Mouse (Mus musculus): ENCODE results near the gene Cbfb.
A peak's percentile ranks its signal among the peaks of the same experiment; 100 is the strongest.

Gene Cbfb

DNA sequence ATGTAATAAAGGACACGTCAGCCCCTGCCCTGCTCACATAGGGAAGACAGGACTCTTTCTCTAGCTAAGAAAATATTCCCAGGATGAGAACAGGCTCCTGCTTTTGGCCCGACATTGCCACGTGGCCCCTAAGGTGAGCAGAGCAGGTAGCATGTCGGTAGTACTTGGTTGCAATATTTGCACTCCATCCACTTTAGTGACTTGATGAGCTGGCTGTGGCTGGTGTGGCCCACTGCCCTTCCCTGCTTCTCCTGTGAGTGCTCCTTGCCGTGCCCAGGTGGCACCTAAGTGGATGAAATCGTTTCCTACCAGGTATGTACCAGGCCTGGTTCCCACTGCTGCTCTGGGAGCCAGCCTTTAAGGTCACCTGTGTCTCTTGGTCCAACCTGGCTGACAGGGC lies 81.5 kb downstream of the Cbfb start:
- DNase-seq (ENCODE audit: low spot score), result no peak

DNA sequence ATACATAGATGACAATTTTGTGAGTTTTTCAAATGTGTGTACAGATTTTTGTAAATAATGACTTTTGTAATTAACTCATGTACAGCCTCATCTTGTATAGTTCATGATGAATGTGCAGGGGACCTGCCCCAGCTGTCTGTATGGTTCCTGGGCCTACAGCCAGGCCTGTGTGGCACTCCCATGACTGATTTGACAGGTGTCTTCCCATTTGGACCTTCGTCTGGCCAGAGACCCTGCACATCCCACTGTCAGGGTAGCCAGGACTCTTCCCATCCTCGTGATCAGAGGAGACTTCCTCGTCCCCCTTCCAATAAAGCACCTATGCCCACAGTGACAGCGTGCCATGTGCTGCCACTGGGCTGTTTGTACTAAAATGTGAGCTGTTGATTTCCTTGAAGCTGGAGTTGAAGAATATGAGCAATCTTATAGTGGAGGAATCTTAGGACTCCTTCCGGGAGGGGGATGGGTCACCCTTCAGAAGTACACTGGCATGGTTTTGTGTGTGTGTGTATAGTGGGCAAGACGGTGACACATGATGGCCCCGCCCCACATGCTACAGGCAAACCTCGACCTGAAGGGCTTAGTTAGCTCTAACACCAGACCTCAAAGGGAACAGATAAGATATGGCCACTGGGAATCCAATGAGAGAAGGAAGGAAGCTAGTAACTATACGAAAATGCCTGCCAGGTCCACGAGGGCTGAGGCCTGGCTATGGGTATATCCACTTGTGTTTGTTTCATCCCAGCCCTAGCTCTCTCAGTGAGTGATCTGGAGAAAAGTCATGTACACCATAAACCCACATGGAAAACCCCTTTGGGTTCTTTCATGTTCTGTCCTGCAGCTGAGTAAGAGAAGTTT lies 82.4 kb downstream of the Cbfb start:
- DNase-seq (ENCODE audit: low spot score), result no peak

DNA sequence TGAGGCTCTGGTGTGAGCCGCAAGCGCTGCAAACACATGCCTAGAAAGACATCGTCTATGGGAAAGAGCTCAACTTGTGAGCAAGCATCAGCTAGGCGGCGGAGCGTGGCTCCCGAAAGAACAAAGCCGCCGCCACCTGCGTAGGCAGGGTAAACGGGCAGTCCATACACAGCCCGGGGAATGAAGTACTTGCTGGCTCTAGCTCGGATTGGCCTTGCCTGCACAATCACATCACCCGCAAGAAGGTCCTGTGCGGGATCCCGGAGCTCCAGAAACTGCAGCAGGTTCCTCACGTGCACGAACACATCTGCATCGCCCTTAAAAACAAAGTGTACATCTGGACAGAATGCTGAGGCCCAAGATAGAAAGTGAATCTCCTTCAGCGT lies 83.3 kb downstream of the Cbfb start:
- DNase-seq (ENCODE audit: low spot score), result no peak

GRCm38 (mm10) chr8:105254152-105254965 lies 83.9 kb downstream of the Cbfb start:
- DNase-seq (ENCODE audit: low spot score), result peak; percentile 82

DNA sequence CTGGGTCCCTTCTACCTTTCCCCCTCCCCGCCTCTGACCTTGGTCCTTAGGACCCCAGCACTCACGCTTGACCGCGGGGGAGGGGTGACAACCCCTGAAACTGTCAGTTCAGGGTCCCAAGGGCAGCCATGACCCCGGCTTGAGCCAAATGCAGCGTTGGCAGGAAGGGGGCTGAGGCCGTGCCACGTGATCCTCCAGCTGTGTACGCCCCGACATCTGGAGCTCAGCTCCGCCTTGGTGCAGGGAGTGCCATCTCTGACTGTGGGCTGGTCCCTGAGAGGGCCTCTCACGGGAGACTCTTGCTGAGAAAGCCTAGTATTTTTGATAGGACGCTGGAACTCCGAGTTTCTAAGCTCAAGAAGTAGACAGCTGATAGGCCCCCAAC lies 84.5 kb downstream of the Cbfb start, which contains the start of gene B3gnt9:
B3gnt9 (minus strand) TSS at position 188 of the 385 bp plus-strand sequence.
- no peak for DNase-seq (ENCODE audit: low spot score)

DNA sequence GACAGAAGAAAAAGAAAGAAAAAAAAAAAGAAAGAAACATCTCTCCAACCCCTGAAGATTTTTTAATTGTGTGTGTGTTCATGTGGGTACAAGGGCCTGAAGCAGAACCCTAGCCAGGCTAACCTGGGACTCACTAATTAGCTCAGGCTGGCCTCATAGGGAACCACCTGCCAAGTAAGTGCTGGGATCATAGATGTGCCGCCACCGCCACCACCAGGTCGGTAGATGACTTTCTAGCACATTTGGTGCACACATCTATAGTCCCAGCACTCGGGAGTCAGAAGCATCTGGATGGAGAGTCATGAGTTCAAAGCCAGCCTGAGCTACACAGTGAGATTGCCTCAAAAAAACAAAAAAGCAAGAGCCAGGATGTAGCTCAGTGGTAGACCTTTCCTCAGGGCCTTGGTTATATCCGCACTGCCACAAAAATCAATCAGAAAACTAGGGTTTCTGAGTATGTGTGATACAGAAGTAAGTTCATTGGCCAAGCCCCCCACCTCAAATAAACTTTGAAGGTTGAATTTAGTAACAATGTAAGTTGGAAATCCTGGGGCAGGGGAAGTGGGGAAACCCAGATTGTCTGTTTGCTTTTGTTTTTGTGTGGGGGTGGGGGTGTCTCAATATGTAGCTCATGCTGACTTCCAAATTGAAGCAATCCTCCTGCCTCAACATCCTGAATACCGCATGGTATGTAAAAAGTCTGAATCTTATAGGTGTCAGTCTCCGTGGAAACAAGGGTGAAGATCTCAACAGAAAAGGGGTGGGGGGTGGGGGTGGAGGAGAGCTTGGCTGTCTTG lies 87.0 kb downstream of the Cbfb start:
- no peak for DNase-seq (ENCODE audit: low spot score)

DNA sequence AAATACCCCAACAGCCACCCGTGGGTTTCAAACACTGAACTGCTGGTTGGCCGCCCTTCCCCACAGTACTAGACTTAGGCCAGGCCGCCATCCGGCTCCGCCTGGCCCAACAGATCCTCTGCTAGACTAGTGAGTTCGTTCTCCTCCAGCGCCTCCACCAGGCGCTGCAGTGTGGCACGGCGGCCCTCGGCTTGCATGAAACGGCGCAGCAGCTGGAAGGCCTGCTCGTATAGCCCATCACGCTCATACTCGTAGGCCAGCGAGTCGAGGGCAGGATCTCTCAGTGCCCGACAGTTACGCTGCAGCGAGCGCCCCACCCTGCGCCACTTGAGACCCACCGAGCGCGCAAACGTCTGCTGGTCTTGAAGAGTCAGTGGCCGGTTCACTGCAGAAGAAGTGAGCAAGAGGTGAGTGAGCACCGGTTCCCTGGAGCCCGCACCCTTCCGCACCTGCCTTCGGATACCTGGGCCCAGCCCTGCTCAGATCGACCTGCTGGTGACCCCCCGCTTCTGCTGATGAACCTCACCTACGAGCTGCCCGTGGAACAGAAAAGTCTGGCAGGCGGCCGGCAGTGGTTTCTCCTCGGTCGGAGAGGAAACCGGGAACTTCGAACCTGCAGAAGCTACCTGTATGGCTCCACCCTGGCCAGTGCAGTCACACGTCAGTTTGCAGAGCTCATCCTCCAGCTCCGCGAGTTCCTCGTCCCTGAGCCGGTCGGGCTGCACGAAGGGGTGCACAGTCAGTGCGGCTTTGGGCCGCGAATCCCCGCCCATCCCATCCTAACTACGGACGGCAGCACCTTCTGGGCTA lies 88.6 kb downstream of the Cbfb start:
- no peak for DNase-seq (ENCODE audit: low spot score)

- peak; percentile 65 for DNase-seq (ENCODE audit: low spot score)
Observed at GRCm38 (mm10) chr8:105259721-105260320, 89.3 kb downstream of the Cbfb start.

- DNase-seq (ENCODE audit: low spot score), result no peak
Observed at GRCm38 (mm10) chr8:105260371-105261099, 90.1 kb downstream of the Cbfb start.

DNA sequence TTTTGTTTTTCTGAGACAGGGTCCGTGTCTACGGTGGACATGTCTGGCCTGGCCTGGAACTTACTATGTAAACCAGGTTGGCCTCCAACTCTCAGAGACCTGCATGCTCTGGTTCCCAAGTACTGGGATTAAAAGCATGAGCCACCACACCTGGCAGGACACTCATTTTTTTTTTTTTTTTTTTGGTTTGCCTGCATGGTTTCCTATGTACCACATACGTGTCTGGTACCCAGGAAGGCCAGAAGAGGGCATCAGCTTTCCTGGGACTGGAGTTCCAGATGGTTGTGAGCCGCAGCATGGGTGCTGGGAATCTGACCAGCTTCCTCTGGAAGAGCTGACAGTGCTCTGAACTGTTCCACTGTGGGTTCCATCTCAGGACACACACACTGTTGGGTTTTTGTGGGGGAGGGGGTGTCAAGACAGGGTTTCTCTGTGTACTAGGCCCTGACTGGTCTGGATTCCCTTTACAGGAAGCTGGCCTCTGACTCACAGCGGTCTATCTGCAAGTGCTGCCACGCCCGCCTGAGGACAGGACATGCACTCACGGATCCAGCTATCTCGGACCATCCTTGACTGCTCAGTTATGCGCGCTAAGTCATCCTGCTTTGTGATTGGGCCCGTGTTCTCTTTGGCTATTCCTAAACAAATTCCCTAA lies 91.0 kb downstream of the Cbfb start:
- no peak for DNase-seq (ENCODE audit: low spot score)

DNA sequence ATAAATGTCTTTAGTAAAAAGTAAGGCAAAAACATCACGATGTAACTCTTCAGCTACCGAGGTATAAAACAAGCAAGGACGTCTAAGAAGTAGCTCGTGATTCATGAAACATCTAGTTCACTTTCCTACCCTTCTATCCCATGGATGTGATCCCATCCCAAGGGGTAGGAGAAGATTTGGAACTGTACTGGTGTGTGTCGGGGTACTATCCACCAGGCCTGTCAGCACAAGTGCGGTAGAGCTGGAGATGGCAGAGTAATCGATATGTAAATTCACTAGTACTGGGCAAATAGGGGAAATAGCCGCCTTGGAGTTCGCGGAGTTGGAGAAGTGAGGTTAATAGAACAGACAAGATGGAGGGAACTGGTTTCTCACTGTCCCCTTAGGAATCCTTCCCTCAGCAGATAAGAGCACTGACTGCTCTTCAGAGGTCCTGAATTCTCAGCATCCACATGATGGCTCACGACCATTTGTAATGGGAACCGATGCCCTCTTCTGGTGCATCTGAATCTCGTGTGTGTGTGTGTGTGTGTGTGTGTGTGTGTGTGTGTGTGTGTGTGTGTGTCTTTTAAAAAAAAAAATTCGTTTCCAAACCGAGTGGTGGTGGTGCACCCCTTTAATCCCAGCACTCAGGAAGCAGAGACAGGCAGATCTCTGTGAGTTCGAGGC lies 92.9 kb downstream of the Cbfb start:
- DNase-seq (ENCODE audit: low spot score), result no peak

GRCm38 (mm10) chr8:105264024-105264982 lies 93.8 kb downstream of the Cbfb start, which contains the start of the genes Tradd and Fbxl8:
Gene Tradd (minus strand): TSS chr8:105264609.
Gene Fbxl8 (plus strand): TSS chr8:105264648.
- peak; percentile 38 for DNase-seq (ENCODE audit: low spot score)

- no peak for DNase-seq (ENCODE audit: low spot score)
Observed at GRCm38 (mm10) chr8:105265128-105265527, 94.7 kb downstream of the Cbfb start.

GRCm38 (mm10) chr8:105266775-105267174 lies 96.3 kb downstream of the Cbfb start:
- DNase-seq (ENCODE audit: low spot score), result no peak
